Mouse (Mus musculus): ENCODE measurements around the gene Taok3.

Gene Taok3

DNA sequence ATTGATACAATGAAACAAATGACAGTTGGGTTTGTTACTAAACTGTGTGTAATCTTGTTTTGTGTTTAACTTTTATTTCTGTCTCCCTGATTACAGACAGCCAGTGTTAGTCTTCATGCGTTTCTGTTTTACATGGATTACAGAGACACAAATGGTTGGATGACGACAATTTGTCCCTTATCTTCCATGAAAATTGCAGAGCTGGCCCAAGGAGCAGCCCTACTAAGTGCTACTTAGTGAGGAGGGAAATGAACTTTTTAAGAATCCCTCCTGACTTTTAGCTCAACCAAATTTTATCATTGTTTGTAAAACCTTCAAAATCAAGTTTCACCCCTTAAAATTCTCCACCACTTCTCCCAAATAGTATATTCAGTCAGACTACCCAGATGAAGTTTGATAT, 1.7 kb upstream of the Taok3 start:
- no peak for DNase-seq

DNA sequence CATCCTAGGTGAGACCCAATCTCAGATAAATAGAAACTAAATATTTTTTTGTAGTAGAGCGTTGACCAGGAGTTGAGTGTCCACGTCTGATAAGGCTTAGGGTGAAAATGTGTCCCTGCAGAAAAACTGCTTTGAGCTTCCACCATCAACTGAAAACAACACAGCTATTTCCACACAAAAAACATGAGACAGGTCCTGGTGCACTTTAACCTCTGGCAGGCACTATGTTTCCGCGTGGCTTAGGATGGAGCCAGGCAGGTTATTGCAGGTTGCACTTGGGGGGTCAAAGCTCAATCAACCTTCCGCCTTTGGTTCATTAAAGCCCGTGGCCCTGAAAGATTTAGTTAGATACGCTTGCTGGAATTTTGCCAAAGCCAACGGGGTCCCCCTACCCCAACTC, 1.1 kb upstream of the Taok3 start:
- DNase-seq = no peak

DNA sequence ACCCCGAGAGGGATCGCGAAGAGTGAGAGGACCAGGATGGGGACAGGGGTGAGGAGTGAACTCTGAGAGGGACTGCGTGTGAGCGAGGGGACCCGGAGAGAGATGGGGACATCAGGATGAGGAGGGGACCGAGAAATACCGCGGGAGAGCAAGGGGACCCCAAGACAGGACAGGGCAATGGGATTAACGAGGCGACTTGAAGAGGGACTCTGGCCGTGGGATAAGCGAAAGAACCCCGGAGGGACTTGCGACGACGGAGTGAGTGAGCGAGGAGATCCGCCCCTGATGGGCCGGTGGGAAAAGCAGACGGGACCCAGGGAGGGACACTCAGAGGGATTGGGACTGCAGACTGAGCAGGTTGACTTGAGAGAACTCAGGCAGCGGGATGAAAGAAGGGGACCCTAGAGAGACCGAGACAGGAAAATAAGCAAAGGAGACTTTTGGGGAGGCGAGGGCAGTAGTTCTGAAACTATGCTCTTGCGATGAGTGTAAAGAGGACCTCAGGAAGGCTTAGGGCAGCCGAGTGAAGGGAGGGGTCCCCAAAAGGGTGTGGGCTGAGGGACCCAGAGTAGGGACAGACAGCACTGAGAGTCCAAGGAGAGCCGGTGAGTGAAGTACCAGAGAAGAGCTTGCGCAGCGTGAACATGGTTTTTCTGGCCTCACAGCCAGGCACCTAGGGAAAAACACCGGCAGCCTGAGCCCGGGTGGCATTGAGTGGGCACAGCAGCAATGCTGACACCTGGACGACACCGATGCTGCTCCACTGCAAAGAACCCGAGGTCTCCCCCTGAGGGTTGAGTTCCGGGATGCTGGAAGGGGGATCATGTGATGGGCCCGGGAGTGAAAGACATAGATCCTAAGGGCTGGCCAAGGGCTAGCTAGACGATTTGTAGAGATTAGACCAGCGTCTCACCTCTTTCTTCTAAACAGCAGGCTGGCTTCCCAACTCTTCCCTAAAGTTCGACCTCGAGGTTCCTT, 849 bp downstream of the Taok3 start:
- DNase-seq = no peak

DNA sequence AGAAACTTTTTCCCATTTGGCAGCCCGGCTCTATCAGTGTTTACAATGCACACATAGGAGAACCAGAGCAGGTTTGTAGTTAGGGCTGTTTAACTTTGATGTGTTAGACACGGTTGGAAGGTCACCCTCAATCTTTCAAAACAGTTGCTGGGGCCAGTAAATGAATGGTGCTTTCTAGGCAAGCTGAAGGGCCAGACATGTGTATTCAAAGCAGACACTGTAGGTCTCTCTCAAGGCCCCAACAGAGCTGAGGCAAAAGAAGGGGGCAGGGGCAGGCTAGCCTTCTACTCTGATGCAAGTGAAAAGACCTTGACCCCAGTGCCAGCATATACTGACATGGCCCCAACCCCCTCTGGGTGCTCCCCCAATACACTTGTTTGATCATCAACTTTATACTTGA, 1.7 kb downstream of the Taok3 start:
- no peak for DNase-seq

DNA sequence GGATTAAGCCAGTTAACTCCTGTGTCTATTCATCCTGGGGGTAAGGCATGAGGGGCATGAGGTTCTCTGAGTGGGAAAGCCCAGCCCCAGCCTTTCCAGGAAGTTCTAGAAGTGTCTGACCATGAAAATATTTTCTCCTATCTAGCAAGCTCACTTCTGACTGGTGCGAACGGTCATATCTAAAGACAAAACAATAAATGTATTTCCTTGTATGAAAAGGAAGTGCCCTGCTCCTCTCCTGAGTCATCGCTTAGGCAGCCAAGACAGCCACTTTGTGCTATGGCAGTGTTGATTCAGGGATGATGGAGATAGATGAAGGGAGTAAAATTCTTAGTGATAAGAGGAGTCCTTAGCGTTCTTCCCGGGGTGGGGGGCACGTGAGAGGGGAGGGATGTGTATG, 3.2 kb downstream of the Taok3 start:
- no peak for DNase-seq

DNA sequence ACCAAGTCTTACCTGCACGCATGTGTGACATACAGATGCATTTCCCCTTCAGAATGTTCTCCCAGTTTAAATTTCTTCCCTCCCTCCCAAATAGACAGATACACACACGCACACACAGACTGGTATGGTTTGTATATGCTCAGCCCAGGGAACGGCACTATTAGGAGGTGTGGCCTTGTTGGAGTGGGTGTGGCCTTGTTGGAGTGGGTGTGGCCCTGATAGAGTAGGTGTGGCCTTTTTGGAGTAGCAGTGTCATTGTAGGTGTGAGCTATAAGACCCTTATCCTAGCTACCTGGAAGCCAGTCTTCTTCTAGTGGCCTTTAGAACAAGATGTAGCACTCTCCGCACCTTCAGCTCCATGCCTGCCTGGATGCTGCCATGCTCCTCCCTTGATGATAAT, 3.9 kb downstream of the Taok3 start:
- DNase-seq = no peak

DNA sequence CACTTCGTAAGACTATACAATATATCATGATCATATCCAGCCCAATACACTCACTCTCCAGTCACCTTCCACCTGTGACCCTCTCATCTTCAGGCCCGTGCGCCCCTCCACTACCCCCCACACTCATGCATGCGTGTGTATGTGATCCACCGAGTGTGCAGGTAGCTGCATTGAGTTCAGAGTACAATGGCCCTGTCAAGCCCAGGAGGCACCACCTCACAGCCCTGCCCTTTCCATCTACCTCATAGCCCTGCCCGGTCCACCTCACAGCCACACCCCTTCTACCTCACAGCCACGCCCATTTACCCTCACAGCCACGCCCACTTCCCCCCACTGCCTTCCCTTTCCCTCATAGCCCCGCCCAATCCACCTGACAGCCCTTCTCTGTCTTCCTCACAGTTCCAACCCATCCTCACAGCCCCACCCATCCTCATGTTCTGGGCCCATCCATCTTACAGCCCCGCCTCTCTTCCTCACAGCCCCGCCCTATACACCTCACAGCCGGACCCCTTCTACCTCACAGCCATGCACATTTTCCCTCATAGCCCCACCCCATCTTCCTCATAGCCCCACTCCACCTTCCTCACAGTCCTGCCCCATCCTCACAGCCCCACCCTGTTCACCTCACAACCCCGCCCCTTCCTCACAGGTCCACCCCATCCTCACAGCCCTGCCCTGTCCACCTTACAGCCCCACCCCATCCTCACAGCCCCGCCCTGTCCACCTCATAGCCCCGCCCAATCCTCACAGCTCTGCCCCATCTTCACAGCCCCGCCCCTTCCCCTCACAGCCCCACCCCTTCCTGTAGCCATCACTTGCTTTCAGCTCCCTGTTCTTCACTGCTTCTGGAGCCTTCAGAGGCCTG, 5.8 kb downstream of the Taok3 start:
- DNase-seq = no peak

DNA sequence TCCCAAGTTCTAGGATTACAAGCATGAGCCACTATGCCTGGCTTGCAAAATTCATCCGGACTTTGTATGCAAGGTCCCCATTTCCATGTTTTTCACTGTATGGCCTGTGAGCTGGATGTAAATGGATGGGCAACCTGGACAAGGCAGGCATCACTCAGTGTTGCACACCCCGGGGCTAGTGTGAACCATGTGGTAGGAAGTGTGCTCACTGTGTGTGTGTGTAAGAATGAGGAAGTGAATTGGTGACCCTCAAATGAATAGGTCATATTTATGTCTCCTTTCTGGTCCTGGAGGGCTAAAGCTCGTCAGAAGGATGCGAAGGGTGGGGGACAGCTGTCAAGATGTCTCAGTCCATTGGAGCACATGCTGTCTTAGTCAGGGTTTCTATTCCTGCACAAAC, 7.1 kb downstream of the Taok3 start:
- no peak for DNase-seq

DNA sequence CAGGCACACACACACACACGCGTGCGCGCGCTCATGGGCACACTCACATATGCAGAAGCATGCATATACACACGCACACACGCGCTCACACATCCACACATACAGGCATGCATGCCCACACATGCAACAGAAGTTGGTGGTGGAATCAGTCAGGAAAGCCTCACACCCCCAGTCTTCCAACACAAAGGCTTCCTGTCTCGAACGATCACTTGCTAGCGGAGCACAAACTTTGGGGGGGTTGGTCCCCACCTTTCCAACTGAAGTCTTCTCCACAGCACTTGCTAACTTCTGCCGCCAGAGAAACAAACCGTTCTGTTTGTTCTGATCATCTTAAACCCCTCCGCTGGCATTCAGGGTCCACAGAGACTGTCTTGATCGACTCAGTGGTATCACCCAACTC, 10.8 kb downstream of the Taok3 start:
- DNase-seq = no peak

DNA sequence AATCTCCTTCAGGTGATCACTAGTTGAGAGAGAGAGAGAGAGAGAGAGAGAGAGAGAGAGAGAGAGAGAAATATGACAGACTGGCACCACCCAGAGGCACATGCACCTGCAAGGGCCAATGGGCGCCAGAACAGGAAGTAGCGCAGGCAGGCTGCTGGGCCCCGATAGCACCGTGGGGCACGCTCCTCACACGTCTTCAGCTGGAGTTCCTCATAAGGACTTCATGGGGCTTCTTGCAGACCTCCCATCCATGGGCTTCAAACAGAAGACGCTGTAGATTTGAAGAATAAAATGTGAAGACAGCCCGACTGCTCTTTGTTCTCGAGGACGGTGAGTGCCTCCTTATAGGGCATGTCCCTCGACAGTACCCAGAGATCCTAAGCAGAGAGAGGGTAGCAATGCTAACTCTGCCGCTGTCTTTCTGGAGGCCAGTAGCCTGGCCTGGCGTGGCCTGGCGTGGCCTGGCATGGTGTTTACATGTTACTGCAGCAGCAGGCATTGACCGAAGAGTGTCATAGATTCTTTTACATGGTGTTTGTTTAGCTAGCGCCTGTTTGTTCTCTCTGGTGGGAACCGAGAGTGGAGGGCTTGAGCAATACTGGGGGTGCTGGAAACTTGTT, 13.6 kb downstream of the Taok3 start:
- peak; percentile 63 for DNase-seq

DNA sequence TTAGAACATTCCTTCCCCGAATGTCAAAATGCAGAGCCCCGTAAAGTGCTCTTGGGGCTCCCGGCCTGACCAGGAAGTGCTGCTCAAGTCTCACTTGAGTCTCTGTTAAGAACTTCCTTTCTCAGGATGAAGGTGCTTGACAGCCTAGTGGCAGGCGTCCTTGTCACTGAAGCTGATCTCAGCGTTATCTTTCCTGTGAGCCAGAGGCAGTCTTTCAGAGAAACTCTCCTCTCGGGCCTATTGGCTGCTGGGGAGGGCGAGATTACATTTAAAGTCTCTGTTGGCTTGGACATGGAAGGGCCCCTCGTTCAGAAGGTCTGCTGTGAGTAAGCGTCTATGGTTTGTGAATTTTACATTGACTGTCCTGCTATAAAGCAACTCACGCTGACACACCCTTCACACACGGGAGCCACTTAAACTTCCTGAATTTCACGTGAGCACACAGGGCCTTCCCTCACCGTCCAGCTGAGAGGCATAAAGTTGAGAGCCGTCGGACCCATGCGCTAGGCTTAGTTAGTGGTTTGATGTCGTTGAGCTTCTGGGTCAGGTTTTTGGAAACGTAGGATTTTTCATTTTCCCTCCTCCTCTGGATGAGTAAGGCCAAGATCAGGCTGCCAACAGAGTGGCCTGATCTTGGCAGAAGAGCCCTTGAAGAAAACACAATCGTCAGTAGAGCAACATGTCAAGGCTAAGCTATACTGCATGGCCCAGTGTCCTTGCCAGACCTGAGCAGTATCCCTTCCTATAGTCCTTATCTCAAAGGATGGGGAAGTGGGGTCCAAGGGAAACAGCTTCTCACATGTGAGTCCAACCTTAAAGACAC, 14.3 kb downstream of the Taok3 start:
- DNase-seq = no peak

DNA sequence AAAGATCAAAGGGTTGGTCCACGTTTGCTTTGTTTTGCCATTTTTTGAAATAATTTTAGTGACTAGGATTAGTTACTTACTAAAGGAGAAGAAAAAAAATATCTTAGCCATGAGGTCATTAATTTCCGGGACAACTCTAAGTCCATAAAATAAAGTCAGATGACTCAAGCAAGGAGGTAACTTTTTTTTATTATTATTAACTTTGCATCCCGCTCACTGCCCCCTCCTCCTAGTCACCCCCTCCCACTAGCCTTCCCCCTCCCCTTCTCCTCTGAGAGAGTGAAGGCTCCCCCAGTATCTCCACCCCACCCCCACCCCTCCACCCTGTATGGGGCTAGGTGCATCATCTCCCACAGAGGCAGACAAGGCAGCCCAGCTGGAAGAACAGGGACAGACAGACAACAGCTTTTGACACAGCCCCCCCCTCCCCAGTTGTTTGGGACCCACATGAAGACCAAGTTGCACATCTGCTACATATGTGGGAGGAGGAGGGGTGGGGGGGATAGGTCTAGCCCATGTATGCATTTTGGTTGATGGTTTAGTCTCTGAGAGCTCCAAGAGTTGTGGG, 15.0 kb downstream of the Taok3 start:
- DNase-seq = no peak

DNA sequence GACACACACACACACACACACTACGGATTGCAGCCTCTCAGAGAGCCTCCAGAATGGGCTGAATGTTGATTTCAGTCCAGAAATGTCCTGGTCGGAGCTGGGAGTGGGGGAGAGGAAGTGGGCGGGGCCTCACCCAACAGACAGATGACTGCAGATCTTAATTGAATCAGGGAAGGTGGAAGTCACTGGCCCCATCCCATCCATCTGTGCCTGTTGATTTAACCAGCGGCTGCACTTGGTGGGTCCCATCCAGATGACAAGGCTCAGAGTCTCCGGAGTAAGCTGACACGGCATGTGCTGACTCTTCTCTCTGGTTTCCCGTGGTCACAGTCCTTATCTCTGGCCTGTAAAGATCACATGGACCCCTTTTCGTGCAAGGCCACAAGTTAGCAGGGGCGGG, 15.9 kb downstream of the Taok3 start:
- peak; percentile 60 for DNase-seq

DNA sequence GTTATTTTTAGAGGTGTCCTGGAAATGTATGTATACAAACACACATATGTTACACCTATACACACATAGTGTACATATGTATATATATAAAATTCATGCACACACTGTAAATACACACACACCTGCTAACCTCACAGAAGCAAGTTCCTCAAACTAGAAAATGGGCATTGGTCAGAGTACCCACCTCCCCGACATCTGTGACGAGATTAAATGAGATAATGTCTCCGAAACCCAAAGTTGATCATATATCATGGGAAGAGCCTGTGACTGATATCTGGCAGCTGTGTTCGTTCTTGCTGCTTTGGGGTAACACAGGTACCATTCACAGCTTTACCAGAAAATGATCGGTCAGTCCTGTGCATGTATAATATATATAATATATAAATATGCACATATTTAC, 16.6 kb downstream of the Taok3 start:
- no peak for DNase-seq

DNA sequence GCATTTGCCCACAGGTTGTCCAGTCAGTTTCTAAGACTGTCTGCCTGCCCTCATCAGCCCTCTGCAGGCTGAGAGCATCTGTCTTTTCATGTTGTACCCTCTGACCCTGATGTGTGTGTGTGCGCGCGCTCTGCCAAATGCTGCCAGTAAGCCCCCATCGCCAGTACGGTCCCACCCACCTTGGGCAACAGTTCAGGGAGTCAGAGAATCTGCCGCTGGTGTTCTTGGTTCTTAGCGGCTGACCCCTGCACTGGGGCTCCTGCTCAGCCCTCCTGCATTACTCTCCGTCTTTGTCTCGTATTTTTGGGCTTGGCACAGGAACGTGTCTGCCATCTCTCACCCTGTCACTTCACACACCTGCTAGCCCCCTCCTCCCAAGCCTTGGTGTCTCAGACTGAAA, 17.1 kb downstream of the Taok3 start:
- no peak for DNase-seq

DNA sequence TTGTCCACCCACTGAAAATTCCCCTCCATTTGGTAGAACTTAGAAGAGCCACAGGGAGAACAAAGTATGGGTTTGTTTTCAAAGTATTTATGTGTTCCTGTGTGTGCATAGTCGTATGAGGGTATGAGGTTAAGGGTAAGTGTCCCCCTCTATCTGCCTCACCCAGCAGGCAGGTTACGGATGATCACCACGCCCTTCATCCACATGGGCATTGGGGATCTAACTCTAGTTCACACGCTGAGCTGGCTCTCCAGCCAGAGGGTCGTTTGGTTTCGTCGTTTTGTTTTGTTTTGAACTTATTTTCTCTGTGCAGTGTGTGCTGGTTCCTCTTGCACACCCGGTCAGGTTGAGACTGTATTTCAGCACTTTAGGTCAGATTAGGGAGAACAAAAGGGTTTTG, 17.7 kb downstream of the Taok3 start:
- no peak for DNase-seq

DNA sequence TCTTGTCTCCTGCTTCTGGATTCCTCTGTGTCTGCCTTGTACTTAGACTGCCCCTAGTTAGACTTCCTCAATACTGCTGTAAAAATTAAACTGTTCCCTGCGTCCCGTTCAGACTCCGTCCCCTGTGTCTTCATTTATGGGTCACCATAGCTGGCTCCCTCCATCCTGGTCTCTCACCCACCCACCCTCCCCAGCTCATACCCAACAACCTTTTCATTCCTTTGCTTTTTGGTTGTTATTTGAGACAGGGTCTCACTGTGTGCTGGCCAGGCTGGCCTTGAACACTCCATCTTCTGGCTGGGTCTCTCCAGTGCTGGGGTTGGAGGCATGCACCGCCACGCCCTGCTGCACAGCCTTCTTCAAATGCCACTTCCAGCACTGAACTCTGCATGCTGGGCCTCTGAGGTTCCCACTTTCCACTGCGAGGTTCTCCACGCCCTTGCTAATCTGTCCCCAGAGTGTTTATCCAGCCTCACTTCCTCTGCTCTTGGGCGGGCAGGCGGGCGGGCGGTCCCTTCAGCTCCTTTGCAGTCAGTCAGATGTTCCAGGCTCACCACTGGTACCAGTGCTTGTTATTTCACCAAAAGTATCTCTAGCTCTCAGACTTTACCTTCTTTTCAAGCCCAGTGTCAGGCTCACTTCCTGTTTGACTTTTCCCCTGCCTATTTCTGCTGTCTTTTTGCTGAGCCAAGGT, 18.5 kb downstream of the Taok3 start:
- peak; percentile 73 for DNase-seq

DNA sequence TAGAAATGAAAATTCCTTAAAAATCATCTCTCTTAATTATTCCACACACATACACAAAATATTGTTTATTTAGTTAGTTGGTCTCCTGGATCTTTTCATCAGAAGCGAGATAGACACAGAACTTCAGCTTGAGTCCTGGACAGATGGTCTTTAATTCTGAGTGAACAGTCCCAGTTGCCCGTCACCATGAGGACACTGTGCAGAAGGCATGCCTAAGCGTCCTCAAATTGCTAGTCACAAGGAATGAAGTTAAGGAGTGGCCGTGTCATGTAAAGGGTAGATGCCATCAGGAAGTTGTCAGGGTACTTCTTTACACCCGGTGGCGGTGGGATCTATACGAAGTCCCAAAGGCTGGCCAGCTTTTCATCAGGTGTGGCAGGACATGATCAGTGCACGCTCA, 19.9 kb downstream of the Taok3 start:
- no peak for DNase-seq

DNA sequence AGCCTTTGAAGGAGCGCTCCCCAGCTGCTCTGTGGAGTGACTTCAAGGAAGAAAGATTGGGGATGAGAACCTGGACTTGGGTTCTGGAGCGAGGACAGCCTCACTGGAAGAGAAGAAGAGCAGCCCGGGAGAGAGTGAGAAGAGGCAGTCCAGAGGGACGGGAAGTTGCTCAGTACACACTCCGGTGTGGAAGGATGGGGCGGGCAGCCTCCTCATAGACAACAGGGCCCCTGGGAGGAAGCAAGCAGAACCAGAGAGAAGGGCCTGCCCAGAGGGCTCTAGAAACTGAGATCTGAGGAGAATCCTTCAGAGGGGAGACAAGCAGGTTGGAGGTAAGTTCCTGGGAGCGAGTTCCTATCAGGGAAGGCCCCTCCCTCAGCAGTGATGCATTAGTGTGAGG, 20.4 kb downstream of the Taok3 start:
- DNase-seq = no peak

DNA sequence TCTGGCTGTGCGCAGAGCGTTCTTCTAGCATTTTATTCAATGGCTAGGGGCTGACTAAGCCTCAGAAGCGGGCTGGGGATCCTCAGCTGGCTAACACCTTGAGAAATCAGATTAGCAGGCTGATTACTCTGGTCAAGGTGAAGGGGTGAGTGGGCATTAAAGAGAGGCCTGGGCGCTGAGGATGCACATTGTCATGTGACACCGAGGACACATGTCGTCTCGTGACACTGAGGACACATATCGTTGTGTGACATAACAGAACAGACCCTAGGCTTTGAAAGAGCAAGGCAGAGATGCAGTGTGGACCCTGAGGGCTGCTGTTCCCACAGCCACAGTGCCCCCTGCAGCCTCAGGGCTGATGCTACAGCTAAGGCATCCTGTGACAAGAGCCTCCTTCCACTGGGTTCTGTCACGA, 23.8 kb downstream of the Taok3 start:
- no peak for DNase-seq

DNA sequence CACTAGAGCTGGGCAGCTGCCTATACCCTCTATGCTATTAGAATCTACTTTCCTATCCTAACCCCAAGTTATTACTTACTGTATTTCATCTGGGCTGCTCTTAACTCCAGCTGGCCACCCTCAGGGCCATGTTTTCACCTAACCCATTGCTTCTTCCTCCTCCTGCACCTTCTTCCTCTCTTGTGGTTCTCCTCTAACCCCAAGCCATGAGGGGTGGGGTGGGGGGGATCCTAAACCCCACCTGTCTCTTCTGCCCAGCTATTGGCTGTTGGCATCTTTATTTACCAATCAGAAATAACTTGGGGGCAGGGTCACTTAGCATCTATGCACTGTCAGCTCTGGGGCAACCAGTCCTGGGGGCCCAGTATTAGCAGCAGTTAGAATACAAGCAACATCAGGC, 26.2 kb downstream of the Taok3 start:
- DNase-seq = no peak

Measured in lung, postnatal 14 days (tissue).